Mouse (Mus musculus) heart, adult 2 months (tissue): ENCODE measurements around the gene Morn1.

Experiments
- CTCF ChIP-seq: fragments of 200-600 bp; IDR thresholded peaks from 2 replicates; pipeline ENCODE4 v1.8.1; 2022; ENCODE audit warnings: antibody characterized with exemption, mild to moderate bottlenecking, moderate library complexity
- POLR2A ChIP-seq: fragments of 200-500 bp; IDR thresholded peaks from 2 replicates; pipeline ENCODE4 v1.6.1; 2011; ENCODE audit warnings: mild to moderate bottlenecking, low read depth, low read length, control low read depth; ENCODE audit not compliant: insufficient read depth

DNA sequence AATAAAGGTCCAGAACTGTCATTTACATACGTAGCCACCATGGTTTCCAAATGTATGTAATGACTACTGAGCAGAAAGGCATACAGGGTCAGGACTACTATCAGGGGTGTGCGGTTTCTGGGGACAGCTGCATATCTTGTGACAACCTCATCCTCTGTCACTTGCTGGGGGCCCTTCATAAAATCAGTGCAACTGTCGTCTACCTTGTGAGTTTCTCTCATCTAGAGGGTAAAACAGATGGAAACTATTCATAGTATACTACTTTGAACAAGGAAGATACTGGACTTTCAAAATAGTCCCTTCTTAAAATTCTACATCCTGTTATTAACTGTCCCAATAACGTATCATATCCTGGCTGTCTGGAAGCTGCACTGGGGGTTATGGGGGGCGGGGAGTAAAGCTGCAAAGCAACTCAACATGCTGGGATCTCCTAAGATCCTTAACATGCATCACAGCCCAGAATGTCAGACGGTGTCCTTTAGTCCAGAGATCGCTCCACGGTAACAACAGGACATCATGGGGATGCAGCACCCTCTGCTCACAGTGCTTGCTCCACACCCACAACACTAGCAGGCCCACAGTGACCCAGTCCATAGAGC is 84.3 kb downstream of the Morn1 start:
- no peak for TF ChIP-seq CTCF
- TF ChIP-seq POLR2A, result no peak
